Mouse (Mus musculus) layer of hippocampus, adult 8-10 months (tissue): Measurements from ENCODE around the gene Arhgef33. TPM values are rescaled to one million over a fixed set of nuclear protein-coding genes. Genes with fewer than 3 reads are reported as not detected.

Experiments
- DNase-seq, 2 experiments: peaks; one replicate each; pipeline ENCODE4 v3.0.0; 2022; ENCODE audit warnings: low spot score in 2 of 2
- total RNA-seq, 4 experiments: library from RNA; stranded (reverse); gene quantifications; 2 replicates each; pipeline ENCODE4 v1.2.4; 2022

Gene Arhgef33
- total RNA-seq, 4 experiments from 2014 or later, result 2.4 to 4.1 (median 2.8) TPM

- DNase-seq, result no peak
These were observed 138.2 kb downstream of the Arhgef33 start for GRCm38 (mm10) chr17:80445433-80445832.

- DNase-seq, result no peak
These were observed 139.3 kb downstream of the Arhgef33 start for GRCm38 (mm10) chr17:80446470-80446869.

Other genes starting within 250 kb of the Arhgef33 start
- 10 to 100 TPM; 61.5 to 65.8 (median 63.6) TPM for gene Hnrnpll, start 245.1 kb upstream of the Arhgef33 start, total RNA-seq
- gene Galm, start 179.9 kb upstream of the Arhgef33 start, total RNA-seq, result 1 to 10 TPM; 4.4 to 5.4 (median 4.9) TPM
- gene Srsf7, start 100.1 kb upstream of the Arhgef33 start, total RNA-seq, result 100 to 1,000 TPM; 110 to 136 (median 121) TPM
- under 1 TPM; 0.21 to 0.43 (median 0.30) TPM for gene Ttc39d, start 99.9 kb upstream of the Arhgef33 start, total RNA-seq
- 1 to 10 TPM; 4.9 to 6.5 (median 5.6) TPM for gene Gemin6, start 83.0 kb upstream of the Arhgef33 start, total RNA-seq
- 10 to 100 TPM; 13.1 to 24.6 (median 16.8) TPM for gene Morn2, start 17.2 kb upstream of the Arhgef33 start, total RNA-seq
- gene Dhx57, start 16.9 kb upstream of the Arhgef33 start, total RNA-seq, result 10 to 100 TPM; 35.5 to 42.2 (median 38.5) TPM
- 1 to 10 TPM in 2 of 4 experiments, not detected in 2; 2.1 to 2.6 TPM for gene Gm10190, start 66.1 kb downstream of the Arhgef33 start, total RNA-seq
- 10 to 100 TPM; 32.0 to 39.6 (median 37.8) TPM for gene Sos1, start 173.0 kb downstream of the Arhgef33 start, total RNA-seq